Mouse (Mus musculus): ENCODE results near the gene Cacnb1.
A peak's percentile ranks its signal among the peaks of the same experiment; 100 is the strongest.

DNA sequence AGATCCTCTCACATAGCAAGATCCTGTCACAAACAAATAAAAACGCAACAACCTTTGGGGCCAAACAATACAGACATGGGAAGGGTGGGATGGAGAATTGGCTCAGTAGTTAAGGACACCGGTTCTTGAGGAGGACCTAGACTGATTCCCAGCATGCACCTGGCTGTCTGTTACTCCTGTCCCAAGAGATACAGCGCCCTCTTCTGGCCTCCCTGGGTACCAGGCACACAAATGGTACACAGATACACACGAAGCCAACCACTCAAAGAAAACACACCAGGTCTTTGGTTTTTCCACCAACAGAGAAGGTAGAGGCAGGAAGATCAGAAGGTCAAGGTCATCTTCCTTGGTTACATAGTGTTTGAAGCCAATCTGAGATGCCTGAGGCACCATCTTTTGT, 22.8 kb upstream of the Cacnb1 start:
- peak; percentile 77; the same call in 1 of the 2 replicates for TF ChIP-seq CTCF (IDR thresholded peaks at IDR 0.05; ENCODE audit: control insufficient read depth, insufficient read depth, insufficient replicate concordance, low read depth, low read length)
- TF ChIP-seq POLR2A (IDR thresholded peaks at IDR 0.05; ENCODE audit: control insufficient read depth, low read depth, low read length) = no peak

Data from testis, adult 2 months (tissue).